Mouse (Mus musculus) inflammation-experienced regulatory T-cells, adult 16 weeks (primary cell): Measurements from ENCODE around the gene Tmem167b. TPM values are rescaled to one million over a fixed set of nuclear protein-coding genes. Genes with fewer than 3 reads are reported as not detected.

ENCODE experiments used
- polyA plus RNA-seq: library from polyadenylated mRNA; unstranded; fragments of 100-300 nt; shearing (Covaris generic); gene quantifications from one replicate; pipeline ENCODE4 v1.2.1, GENCODE M21; 2017

The Tmem167b gene
- 39.7 TPM for polyA plus RNA-seq

GRCm38 (mm10) chr3:108562133-108562730 is at the start of gene Tmem167b:
Gene Tmem167b, minus strand, starts transcription at chr3:108562466.

GRCm38 (mm10) chr3:108590786-108591529 is 28.7 kb upstream of the Tmem167b start, which contains the start of gene Wdr47:
Gene Wdr47, plus strand, starts transcription at chr3:108591279.

GRCm38 (mm10) chr3:108571443-108572294 is 9.4 kb upstream of the Tmem167b start, which contains the start of gene Taf13:
Gene Taf13, plus strand, starts transcription at chr3:108571698.

GRCm38 (mm10) chr3:108536517-108537260 is 25.6 kb downstream of the Tmem167b start, which contains the start of gene 5330417C22Rik:
Gene 5330417C22Rik, minus strand, starts transcription at chr3:108536536.

GRCm38 (mm10) chr3:108533951-108534350 is 28.3 kb downstream of the Tmem167b start, which contains the start of gene 1700013F07Rik:
Gene 1700013F07Rik, plus strand, starts transcription at chr3:108534150.

Other genes with a start within 250 kb of the Tmem167b start
- not detected for gene Mybphl, start 197.6 kb downstream of the Tmem167b start, polyA plus RNA-seq
- gene Psrc1, start 178.6 kb downstream of the Tmem167b start, polyA plus RNA-seq = 1.4 TPM
- gene Celsr2, start 146.9 kb downstream of the Tmem167b start, polyA plus RNA-seq = 0.61 TPM
- 185 TPM for gene Sars, start 117.3 kb downstream of the Tmem167b start, polyA plus RNA-seq
- gene 1700013F07Rik, start 28.3 kb downstream of the Tmem167b start, polyA plus RNA-seq = not detected
- gene 5330417C22Rik, start 25.9 kb downstream of the Tmem167b start, polyA plus RNA-seq = 2.3 TPM
- 26.2 TPM for gene Taf13, start 9.2 kb upstream of the Tmem167b start, polyA plus RNA-seq
- 16.6 TPM for gene Wdr47, start 28.8 kb upstream of the Tmem167b start, polyA plus RNA-seq
- 80.6 TPM for gene Clcc1, start 91.4 kb upstream of the Tmem167b start, polyA plus RNA-seq
- gene Gpsm2, start 159.8 kb upstream of the Tmem167b start, polyA plus RNA-seq = 3.2 TPM
- gene Aknad1, start 177.2 kb upstream of the Tmem167b start, polyA plus RNA-seq = not detected